Mouse (Mus musculus) kidney, postnatal 4 days (tissue): Measurements from ENCODE around the gene Mat1a.

Source experiments
- DNase-seq, 2 experiments: peaks; one replicate each; pipeline ENCODE4 v3.0.0; 2021; ENCODE audit warnings: mixed read lengths in 2 of 2

The Mat1a gene

DNA sequence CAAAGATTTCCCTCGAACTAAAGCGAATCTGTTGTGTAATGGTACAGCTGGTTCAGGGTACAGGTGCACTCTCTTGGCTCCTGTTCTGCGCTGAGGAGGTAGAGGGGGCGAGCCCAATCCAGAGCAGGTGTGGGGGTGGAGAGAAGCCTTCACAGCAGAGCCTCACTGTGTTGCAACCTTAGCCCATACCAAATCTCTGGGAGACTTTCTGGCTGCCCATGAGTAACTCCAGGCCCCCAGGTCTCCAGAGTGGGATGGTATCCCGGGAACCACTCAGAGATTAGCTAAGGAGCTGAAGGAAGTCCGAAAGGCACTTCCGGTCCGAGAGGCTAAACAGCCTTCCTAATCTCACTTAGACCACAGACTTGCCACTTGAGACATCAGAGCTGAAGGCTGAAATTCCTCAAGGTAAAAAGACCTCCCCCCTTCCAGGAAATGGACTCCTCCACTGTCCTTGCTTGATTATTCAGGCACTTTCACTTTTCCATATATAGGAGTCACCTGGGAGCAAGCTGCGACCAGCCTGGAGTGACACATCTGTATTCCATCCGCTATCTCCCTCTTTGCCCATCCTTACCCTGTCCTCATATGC is at the start of gene Mat1a:
Mat1a (plus strand) TSS at position 183 of the 592 bp plus-strand sequence.
- peak in 1 of 2 experiments; percentile 6 for DNase-seq

DNA sequence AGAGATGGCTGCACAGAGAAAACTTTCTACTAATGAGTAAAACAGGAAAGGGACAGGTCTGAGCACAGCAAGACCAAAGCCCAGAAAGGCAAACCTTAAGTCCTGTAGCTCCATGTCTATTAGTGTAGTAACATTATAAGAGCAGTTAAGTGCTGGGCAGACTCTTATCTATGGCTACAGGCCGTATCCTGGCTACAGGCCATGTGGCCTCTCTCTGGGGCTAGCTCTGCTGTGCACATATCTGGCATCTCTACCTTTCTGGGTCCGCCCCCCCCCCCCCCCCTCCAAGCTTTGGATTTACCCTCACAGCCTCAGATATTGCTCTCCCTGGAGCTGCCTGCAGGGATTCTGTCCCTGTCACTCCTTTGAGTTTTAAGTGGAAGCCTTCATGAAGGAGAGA is 39.7 kb upstream of the Mat1a start:
- DNase-seq: no peak

DNA sequence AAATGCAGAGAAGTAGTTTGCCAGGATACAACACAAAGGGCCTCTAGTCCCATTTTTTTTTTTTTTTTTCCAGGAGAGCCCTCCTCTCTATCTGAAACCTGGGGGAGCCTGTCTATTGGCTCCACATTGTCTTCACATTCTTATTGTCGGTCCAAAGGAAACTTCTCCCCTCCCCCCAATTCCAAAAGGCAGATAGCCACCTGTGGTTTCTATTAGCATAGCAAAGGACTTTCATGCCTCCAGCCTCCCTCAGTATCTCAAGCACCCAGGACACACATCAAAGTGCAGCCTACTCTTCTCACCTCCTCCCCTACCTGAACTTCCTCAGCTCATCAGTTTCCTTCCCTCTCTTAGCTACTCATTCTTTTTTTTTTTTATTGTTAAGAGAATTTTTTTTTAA is 38.4 kb upstream of the Mat1a start:
- no peak for DNase-seq

DNA sequence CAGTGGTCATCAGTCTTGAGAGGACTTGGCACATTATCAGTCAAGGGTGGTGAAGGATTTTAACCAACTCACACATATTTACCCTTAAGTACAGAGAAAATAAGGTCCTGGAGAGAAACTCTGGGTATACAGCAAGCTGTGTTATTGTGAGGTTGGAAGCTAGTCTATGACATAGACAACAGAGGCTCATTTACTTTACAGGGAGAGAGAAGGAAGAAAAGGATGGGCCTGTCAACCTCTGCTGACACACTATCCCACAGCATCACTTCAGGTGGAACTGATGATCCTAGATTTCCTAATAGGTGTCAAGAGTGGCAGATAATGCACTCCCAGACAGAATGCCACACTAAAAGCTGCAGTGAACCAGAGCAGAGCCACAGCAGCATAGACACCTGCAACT is 35.7 kb upstream of the Mat1a start, which contains the start of gene Dydc2:
Dydc2 (minus strand) TSS at position 101 of the 400 bp plus-strand sequence.
- no peak for DNase-seq

DNA sequence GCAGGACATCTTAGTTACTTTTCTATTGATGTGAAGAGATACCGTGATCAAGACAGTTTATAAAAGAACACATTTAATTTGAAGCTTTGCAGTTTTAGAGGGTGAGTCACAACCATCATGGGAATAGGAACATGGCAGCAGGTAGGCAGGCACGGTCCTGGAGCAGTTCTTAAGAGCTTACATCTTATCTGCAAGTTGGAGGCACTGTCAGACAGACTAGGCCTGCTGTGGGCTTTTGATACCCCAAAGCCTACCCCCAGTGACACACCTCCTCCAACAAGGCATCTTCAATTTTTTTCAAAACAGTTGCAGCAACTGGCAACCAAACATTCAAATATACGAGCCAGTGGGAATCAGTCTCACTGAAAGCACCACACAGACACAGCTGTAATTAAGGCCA is 34.5 kb upstream of the Mat1a start:
- DNase-seq: no peak

DNA sequence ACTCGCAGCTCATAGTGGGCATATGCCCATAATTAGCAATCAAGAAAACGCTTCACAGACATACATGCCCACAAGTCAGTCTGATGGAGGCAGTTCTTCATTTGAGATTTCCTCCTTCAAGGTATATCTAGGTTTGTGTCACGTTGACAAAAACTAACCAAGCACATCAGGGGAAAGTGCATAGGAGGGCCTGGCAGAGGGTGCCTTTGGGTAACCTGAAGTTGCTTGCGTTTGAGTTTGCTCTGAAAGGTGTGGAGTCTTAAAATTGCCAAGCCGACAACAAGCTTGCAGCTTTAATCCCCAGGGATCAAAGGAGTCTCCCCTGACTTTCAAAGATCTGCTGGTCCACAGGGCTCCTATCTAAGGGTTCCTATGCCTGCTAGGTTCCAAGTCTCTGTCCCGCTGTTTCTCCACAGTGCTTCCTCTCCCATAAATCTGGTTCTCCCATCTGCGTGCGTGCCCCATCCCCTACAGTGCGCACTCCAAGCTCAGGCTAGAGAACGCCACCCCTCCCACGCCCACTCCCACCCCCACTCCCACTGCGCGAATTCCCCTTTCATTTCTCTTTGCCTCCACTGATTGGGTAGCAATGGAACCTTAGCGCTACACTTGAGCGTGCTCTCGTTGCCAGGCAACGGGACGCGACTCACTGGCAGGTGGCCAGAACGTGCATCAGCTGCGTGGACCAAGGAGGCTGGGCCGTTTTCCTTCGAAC is 32.4 kb upstream of the Mat1a start, which contains the start of gene Dydc1:
Dydc1 (plus strand) TSS at position 683 of the 715 bp plus-strand sequence.
- peak; percentile 80 to 86 for DNase-seq

DNA sequence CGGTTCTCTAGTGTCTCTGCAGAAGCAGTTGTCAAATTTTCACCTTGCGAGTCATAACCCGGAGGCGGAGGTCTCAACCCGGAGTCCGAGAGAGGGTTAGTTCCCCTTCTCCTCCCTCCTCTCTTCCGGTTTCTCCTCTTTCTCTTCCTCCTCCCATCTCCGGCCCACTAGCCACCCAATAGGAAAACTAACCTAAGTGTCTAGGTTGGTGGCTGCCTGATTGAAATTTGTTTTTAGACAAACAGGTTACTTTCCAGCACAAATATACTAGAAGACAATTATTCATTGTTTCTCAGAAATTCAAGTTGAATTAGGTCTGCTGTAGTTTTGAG is 31.9 kb upstream of the Mat1a start:
- no peak for DNase-seq

DNA sequence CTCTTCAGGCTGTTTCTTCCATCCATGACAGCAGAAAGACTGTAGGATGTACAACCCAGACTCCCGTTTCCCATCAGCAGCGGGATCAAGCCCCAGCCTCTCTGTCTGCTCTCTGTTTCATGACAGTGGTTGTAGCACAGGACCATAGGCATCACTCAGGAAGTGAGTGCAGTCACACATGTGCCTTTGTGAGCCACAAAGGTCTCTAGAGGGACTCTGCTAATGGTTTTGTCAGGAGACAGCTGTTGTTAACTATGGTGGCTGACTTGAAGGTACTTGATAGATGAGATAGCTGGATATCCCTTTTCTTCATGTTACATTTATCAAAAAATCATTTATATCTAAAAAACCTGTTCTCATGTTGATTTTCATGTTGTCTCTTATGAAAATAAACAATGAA is 22.4 kb upstream of the Mat1a start:
- no peak for DNase-seq

DNA sequence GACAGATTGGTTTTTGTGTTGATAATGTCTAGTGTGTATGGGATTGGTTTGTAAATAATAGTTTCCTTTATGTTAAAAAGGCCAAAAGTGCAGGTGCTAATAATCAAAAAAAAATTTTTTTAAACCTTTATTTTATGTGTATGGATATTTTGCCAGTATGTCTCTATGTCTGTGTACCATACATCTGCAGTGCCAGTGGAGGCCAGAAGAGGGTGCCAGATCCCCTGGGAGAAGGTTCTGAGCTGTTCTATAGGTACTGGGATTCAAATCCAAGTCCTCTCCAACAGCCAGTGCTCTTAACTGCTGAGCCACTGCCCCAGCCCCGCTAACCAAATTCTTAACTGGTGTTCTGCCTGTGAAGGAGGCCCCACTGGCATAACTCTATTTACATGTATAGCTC is 17.3 kb upstream of the Mat1a start:
- DNase-seq: peak; percentile 40 to 48

DNA sequence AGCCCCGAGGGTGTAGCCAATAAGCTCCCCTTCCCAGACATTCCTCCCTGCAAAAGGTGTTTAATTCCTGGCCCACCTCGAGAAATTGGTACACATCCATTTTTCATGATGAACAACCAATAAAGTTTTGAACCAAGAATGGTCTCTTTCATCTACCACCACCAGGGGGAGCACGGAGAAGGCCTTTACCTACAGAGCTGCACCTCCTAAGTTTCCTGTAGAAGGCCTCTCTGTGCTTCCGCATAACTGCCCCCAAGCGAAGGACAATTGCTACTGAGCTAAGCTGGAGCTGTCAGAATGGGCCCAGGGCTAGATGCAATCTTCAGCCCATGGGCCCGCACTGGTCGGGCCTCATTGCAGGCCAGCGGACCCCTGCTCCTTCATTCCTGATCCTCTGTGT is 14.1 kb upstream of the Mat1a start:
- peak; percentile 33 to 38 for DNase-seq

DNA sequence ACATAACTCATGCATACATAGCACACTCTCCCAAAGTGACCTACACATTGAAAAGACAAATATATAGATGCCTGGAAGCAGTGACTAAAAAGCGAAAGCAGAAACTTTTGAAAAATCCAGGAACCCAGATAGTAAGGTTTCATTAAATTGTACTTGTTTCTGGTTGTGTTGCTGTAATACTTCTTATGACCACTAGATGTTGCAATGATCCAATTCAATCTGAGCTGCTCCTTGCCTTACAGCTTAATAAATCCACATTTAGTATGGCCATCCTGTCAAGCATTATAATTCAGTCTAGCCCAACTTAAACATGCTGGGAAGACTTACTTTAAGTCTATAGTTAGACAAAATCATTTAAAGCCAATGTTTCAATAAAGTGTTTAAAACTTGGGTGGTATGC is 10.7 kb upstream of the Mat1a start:
- no peak for DNase-seq

DNA sequence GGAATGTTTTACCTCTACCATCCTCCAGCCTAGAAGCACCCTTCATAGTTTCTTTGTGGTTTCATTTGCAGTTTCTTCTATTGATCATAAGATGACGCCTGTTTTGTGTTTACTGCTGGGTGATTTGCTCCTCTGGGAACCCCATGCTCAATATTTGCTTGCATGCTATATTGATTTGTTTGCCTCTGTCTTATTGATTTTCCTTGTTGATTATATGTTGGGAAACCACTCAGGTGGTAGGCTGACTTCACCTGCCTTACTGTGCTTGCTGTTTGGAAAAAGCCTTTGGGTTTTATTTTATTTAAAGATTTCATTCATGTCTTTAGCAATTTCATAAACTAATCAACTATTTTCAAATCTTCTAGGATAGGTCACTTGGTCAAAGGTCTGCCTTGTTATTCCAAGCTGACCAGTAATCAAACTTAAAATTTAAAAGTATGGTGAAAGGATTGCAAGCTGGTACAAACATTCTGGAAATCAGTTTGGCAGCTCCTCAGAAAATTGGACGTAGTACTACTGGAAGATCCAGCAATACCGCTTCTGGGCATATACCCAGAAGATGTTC is 8.5 kb upstream of the Mat1a start:
- no peak for DNase-seq

DNA sequence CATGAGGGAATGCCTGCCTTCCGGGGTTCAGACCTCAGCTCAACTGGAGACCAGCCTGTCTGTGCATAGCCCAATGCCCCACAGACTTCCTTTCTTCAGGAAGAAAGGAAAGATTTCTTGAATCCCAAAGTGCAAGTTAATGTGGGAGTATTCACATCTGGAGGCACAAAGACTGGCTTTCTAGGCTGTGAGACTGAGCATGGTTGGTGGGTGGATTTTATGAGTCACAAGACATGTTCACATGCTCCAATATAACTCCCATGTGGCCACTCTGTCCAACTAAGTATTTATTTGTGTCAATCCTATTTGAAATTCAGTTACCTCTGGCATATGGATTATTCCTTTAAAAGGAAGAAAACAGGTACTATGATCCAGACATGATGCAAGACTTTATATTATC is 6.1 kb upstream of the Mat1a start:
- no peak for DNase-seq

DNA sequence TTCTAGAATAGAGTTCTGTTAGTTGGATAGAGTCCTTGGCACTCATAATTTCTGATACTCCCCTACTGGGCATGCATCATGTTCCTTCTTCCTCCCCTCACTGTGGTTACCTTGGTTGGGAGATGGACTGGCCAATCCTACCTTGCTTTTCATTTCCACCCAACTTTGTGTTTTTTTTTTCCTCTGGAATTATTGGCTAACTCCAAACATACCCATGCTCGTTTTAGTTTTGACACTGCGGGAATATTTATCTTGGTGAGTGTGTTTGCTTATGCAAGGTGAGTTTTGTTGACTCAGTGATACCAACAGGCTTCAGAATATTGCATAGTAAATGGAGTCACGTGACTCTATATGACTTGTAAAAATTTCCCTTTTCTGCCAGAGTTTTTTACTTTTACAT is 4.1 kb upstream of the Mat1a start:
- no peak for DNase-seq

DNA sequence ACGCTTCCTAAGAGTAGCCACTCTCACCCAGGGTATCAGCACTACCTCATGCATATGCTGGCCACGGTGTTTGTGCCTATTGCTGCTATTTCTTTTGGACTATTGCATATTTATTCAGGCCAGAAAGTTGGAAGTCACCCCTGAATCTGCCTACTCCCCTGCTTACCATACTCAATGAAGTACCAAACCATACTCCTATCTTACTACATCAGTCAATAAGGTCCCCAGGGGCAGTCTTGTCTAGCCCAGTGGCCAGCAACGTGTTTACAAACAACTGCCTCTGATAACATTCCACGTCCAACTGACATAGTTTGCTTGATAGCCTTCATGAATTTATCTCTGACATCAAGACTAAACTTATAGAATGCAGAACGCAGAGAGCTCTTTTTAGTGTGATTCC is 3.6 kb upstream of the Mat1a start:
- no peak for DNase-seq

DNA sequence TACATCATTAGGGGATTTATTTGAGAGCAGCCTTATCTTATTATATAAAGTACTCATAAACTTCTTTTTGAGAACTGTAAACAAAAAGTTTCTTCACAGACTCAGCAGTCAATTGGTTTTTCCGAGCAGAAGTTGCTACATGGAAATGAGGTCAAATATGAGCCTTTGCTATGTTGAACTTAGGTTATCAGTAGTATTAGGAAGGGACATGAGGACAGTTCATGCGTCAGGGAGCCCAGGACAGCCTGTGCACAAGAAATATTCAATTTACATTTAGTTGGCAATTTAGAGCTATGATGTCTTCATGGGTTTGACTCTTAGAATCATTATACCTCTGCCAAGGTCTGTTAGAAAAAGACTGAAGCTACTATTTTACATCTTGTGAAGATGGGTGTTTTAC is 2.6 kb upstream of the Mat1a start:
- DNase-seq: no peak

DNA sequence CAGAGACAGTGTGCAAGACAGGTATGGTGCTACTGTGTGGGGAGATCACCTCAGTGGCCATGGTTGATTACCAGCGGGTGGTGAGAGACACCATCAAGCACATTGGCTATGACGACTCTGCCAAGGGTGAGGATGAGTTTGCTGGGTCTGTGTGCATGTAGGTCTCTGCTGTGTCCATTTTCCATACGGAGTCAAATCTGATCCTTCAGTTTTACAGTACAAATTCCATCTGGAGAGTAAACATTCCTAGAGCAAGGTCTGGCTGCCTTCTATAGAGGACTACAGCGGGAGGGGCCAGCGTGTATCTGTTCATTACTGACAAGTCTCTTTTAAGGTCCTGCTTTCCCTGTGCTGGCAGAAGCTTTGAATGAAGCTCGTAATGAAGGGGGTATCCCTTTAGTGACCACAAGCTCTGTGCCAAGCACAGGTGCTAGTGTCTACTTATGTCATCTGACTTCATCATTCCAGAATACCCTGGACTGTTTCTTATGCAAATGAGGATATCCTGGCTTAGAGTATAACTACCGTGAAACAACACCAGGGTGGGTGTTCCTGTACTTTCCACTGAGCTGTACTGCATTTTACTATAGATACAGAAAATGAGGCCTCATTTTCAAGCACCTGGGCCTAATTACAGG is 6.3 kb downstream of the Mat1a start:
- no peak for DNase-seq

DNA sequence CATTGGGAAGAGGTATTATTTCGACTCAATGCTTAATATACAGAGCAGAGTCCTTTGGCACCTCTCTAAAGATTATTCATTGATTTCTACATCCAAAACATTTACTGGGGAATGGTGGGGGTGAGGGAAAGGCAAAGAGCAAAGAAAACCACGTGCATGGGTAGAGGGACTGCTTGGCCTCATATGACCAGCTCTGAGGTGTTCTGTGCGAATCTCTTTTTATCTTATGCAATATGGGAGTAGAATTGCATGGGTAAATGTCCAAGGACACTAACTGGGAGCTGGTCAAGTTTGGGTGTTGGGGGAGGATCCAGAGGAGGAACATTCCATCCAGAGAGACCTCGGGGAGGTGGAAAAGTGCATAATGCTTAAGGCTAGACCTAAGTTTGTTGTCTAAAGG is 8.1 kb downstream of the Mat1a start:
- no peak for DNase-seq

DNA sequence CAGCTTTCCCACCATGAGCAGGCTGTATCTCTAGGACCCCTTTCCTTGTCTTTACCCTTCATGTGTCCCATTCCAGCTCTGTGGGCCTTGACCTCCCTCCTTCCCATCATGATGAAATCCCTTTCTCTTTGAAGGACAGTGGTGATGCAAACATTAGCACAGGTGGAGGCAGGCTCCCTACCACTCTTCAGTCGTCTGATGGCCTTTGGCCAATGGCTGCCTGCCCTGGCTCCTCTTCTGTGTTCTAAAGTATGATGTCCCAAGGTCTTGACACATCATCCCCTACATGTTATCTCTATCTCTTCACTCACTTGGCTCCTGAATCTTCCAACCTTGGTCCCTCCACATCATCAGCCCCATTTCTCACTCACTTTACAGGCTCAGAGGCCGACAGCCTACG is 11.4 kb downstream of the Mat1a start:
- DNase-seq: no peak

DNA sequence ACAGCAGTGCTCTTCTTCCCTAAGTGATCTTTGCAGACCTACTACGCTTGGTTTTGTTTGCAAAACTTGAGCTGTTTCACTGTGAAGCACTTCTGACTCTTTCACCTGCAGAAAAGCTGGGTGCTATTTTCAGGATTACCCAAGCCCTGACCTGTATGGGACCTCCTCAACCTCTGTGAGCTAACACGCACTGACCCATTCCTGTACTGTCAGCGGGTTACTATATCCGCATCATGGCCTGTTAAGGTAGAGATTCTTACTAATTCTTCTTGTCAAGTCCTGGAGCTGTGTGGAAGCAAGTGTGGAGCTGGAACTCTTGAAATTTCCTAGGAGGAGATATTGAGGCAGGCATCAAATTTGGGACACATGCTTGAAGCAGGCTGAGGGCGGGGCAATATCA is 19.8 kb downstream of the Mat1a start:
- no peak for DNase-seq

DNA sequence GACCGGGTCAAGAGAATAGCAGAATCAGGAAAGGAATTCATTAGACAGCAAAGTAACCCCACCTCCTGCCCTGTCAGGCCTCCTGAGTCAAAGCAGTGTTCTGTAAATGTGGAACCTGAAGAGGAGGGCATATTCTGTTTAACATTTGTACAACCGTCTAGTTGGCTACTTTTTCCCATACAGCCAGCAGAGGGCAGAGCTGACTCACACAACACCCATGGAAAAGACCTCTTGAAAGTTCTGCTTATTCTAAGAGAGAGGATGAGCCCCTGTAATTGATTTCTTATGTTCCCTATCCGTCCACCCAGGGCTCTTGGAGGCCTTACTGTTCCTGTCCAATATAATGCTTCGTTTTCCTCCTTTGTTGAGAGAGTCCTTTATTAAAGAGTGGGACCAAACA is 23.2 kb downstream of the Mat1a start:
- peak; percentile 35 to 47 for DNase-seq

DNA sequence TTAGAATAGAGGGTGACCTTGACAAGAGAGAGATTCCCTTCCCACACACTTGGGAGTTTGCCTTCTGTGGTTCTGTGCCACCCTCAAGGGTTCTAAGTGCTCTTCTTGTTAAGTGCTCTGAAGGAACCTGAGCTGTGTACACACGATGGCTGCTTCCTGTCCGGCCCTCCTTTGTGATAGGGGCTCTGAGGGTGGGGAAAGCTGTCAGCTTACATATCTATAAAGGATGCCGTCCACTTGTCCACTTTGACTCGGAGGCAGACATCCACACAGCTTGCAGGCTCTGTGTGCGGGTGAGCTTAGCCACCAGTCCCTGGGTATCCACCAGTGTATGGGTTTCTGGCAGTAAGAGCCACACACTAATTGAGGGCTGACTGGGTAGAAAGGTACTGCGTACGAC is 26.7 kb downstream of the Mat1a start, which contains the start of gene Sftpa1:
Sftpa1 (plus strand) TSS at position 243 of the 400 bp plus-strand sequence.
- DNase-seq: no peak

DNA sequence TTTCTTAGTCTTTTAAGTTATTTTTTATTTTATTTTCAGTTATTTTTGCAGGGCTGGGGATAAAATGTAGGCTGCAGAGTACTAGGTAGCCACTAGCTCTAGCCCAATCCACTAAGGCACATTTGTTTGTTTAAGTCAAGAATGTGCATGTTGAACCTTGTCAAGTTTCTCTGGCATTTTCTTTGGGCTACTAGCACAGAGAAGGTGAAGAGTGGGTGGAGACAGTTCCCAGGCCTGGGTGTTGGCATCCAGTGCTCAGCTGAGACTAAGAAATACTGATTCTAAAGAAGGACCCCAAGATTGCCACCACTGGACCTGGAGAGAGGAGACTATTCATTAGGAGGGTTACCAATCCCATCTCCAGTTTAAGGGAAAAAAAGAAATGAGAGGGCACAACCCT is 32.2 kb downstream of the Mat1a start:
- no peak for DNase-seq

DNA sequence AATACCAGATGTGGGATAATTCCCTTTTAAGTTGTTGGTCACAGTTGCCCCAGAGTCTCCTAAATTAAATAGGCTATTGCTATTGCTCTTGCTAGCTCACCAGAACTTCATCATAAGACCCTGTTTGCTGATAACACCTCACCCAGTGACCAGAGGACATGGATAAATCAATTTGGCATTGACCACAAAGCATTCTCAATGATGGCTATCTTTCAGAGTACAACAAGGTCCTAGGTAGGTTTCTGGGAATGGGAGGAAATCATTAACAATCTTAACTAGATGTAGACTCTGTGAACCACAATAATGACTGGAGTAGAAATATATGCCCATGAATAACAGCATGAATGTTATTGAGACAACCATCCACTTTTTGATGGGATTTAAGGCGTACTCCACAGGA is 35.9 kb downstream of the Mat1a start:
- no peak for DNase-seq
